Mouse (Mus musculus) neural tube, embryonic 13.5 days (tissue): ENCODE measurements around the gene Hoxa9. TPM values are rescaled to one million over a fixed set of nuclear protein-coding genes. Genes with fewer than 3 reads are reported as not detected.

Source experiments
- ATAC-seq: fragments of 200-750 bp; cut with Nextera tagmentation; 2 replicates; pipeline ENCODE4 v1.8.0; 2017; ENCODE audit warnings: low read depth, mild to moderate bottlenecking, moderate TSS enrichment, moderate library complexity
- H3K27ac ChIP-seq: fragments of 300-500 bp; sonication (generic); replicated peaks from 2 replicates; pipeline ENCODE4 v1.5.1; 2015; ENCODE audit warnings: moderate library complexity, mild to moderate bottlenecking, inconsistent platforms
- H3K27me3 ChIP-seq: fragments of 300-500 bp; sonication (generic); 2 replicates; pipeline ENCODE4 v1.6.1; 2015; ENCODE audit warnings: mild to moderate bottlenecking, inconsistent platforms
- H3K36me3 ChIP-seq: fragments of 300-500 bp; sonication (generic); 2 replicates; pipeline ENCODE4 v1.6.1; 2015; ENCODE audit warnings: mild to moderate bottlenecking, inconsistent platforms
- H3K4me1 ChIP-seq: fragments of 300-500 bp; sonication (generic); replicated peaks from 2 replicates; pipeline ENCODE4 v1.6.1; 2015; ENCODE audit warnings: inconsistent platforms
- H3K4me2 ChIP-seq: fragments of 300-500 bp; sonication (generic); 2 replicates; pipeline ENCODE4 v1.6.1; 2015; ENCODE audit warnings: inconsistent platforms, mild to moderate bottlenecking, moderate library complexity
- H3K4me3 ChIP-seq: fragments of 300-500 bp; sonication (generic); 2 replicates; pipeline ENCODE4 v1.5.1; 2015; ENCODE audit warnings: mild to moderate bottlenecking, inconsistent platforms
- H3K9ac ChIP-seq: fragments of 300-500 bp; sonication (generic); 2 replicates; pipeline ENCODE4 v1.6.1; 2015; ENCODE audit warnings: moderate library complexity, mild to moderate bottlenecking, inconsistent platforms
- H3K9me3 ChIP-seq: fragments of 300-500 bp; sonication (generic); 2 replicates; pipeline ENCODE4 v1.6.1; 2016; ENCODE audit warnings: inconsistent platforms
- WGBS: fragments of 180-500 bp; shearing (Covaris S2); methylation state at CpG from one replicate; pipeline ENCODE4 v1.1.7; 2015; 5-methylcytosine and 5-hydroxymethylcytosine counted together
- polyA plus RNA-seq: library from polyadenylated mRNA; unstranded; fragments of >200 nt; fragmentation: Nextera tagmentation; extraction: Ambion mirVana; gene quantifications from 2 replicates; pipeline ENCODE4 v1.2.1, GENCODE M21; 2015

Gene Hoxa9
- polyA plus RNA-seq, 1 experiment from 2014 or later, result 130 TPM

DNA sequence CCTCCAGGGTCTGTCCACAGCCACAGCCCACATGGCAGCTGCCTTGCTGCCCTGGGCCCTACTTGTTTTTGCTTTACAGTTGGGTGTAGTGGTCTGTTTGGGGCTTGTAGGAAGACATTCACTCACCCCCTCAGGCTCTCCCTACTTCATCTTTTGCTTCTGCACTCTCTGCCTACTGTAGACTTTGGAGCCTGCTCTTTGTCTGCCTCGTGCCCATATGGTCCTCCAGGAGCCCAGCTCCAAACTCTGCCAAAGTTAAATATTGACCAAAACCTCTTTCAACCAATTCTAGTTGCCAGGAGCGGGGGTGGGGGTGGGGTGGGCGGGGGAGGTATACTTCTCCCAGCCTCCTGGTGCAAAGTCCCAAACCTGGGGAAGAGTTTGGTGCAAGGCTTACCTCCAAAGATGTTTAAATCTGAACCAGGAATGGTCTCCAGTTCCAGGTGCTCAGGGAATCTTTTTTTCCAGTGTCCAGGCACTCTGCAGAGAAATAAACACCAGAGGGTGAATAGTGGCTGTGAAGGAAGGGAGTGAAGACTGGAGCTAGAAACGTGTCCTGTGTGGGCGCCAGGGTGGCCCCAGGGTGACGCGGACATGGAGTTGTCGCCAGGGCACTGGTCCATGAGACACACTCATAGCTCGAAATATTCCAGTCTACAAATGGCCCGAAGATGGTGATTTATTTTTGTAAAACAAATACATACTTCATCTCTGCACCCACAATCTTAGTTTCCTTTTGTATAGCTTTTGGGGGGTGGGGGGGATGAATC is 47.4 kb downstream of the Hoxa9 start:
- Histone ChIP-seq H3K9me3 (no peaks in the 10 kb centered on the region), H3K4me1 (peaks cover 100% of the 10 kb centered on the region), H3K4me3 (no peak overlapping the region), H3K4me2 (peak overlapping the region; percentile 48), H3K27ac (peak overlapping the region; percentile 82), H3K9ac (peak overlapping the region; percentile 60), H3K27me3 (no peaks in the 10 kb centered on the region), H3K36me3 (peaks cover 8% of the 10 kb centered on the region)
- WGBS, result 13% methylated on average over 10 of the region's 10 CpGs
- no peak for ATAC-seq

DNA sequence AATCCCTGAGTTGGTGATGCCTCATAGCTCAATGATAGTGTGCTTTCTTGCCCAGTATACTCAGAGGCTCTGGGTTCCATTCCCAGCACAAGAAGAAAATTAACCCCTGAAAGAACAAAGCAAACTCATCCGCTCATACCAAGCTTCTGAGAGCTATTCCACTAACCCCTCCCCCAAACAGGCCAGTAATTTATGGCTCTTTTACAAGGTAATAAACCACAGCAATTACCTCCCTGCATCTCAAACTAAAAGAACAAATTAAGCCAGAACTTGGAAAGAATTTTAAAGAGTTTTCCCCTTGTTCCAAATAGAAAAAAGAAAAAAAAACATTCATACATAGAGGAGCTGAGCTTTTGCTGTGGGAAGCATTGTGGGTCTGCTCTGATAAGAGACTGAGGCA is 48.1 kb downstream of the Hoxa9 start:
- Histone ChIP-seq H3K27me3 (no peaks in the 10 kb centered on the region), H3K4me2 (peak overlapping the region; percentile 48), H3K36me3 (peaks cover 8% of the 10 kb centered on the region), H3K9me3 (no peaks in the 10 kb centered on the region), H3K27ac (peak overlapping the region; percentile 82), H3K9ac (0 out of 2 replicates have a peak overlapping the region, but pooled peaks have one; percentile 60), H3K4me1 (peaks cover 100% of the 10 kb centered on the region), H3K4me3 (no peak overlapping the region)
- WGBS, result 14% methylated on average over 1 of the region's 1 CpGs
- ATAC-seq, result no peak

DNA sequence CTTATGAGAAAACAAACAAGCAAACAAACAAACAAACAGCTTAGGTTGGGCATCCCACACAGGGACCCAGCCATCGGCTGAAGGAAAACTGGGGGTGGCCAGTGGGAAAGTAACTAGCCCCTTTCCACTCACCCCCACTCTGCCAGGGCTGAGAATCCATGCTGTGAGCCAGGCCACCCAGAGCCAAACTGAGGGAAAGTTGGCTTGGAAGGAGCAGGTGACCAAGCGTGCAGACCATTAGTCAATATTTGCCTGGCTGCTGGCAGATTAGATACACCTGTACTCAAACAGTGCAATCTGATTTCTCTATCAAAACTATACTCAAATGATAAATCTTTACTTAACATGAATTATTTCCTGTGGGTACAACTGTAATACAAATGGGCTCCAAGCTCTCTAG is 48.9 kb downstream of the Hoxa9 start:
- 0 out of 2 replicates have a peak overlapping the region, but pooled peaks have one; percentile 95 for H3K9ac ChIP-seq
- no peaks in the 10 kb centered on the region for H3K27me3 ChIP-seq
- peak overlapping the region; percentile 75 for H3K4me2 ChIP-seq
- peaks cover 8% of the 10 kb centered on the region for H3K36me3 ChIP-seq
- ATAC-seq, result no peak
- no peak overlapping the region for H3K4me3 ChIP-seq
- H3K27ac ChIP-seq, result no peak overlapping the region; the same call in 1 of the 2 replicates
- H3K4me1 ChIP-seq, result peaks cover 100% of the 10 kb centered on the region
- 11% methylated on average over 2 of the region's 2 CpGs for WGBS
- H3K9me3 ChIP-seq, result no peaks in the 10 kb centered on the region

DNA sequence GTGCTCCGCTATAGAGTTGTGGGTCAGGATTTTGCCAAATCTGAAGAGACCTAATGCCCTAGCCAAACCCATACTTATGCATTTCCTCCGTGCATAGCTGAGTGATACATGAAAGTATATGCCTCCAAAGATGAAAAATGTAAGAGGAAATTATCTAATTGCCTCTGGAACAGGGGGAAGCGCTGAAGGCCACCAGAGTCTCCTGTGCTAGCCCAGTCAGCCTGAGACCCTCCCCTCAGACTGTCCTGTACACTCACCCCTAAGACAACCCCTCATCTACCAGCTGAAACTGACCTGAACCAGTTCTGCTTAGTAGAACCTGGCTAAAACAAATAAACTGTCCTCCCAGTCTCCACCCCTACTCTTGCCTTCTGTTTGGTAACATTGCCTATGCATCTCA is 50.2 kb downstream of the Hoxa9 start:
- H3K4me3 ChIP-seq, result peak overlapping the region; percentile 54
- no peak for ATAC-seq
- H3K27me3 ChIP-seq, result no peaks in the 10 kb centered on the region
- peaks cover 4% of the 10 kb centered on the region for H3K36me3 ChIP-seq
- peaks cover 100% of the 10 kb centered on the region for H3K4me1 ChIP-seq
- H3K9me3 ChIP-seq, result no peaks in the 10 kb centered on the region
- H3K9ac ChIP-seq, result peak overlapping the region; percentile 95
- peak overlapping the region; percentile 75 for H3K4me2 ChIP-seq
- peak overlapping the region; percentile 97 for H3K27ac ChIP-seq
- WGBS, result 22% methylated on average over 3 of the region's 3 CpGs

DNA sequence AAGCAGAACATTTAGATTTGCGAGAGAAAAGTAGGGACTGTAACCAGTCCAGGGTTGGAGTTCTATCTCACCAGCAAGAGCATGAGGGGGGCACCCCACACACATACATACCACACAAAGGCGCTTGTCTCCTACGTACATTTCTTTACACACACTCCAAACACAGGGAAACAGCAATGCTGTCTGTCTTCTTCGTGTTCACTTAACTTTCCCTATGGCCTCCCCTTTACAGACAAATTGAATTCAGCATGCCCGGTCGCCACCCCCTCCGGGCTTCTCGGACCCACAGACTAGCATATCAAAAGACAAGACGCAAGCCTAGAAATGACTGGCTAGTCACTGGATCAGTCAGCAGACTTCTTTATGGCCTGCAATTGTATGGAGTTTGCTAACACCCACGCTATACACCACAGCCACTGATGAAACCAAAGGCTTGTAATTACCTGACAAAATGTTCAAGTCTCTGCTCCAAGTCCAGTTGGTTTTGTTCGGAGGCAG is 50.6 kb downstream of the Hoxa9 start:
- Histone ChIP-seq H3K4me3 (peak overlapping the region; percentile 54), H3K4me2 (peak overlapping the region; percentile 75), H3K9me3 (no peaks in the 10 kb centered on the region), H3K27ac (peak overlapping the region; percentile 97), H3K4me1 (peaks cover 100% of the 10 kb centered on the region), H3K27me3 (no peaks in the 10 kb centered on the region), H3K36me3 (peaks cover 4% of the 10 kb centered on the region), H3K9ac (peak overlapping the region; percentile 95)
- 5% methylated on average over 11 of the region's 11 CpGs for WGBS
- no peak for ATAC-seq

DNA sequence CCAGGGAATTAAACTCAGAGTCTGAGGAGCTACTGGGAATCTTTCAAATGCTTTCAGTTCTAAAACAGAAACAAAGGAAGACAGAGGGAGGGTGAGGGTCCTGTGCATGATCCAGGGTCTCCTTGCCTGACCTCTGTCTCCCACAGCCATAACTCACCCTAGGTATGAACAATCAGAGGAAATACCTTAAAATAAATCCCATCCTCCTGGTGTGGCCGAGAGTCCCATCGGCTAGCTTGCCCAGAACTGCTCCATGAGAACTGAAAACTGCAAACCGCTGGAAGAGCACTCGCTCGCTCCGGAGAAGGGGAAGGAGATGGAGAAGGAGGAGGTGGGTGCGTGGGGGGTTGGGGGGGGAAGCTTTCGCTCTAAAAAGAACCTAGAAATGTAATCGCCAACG is 51.2 kb downstream of the Hoxa9 start:
- Histone ChIP-seq H3K4me2 (peak overlapping the region; percentile 75), H3K9me3 (no peaks in the 10 kb centered on the region), H3K9ac (peak overlapping the region; percentile 95), H3K27me3 (no peaks in the 10 kb centered on the region), H3K4me1 (peaks cover 100% of the 10 kb centered on the region), H3K4me3 (peak overlapping the region; percentile 54), H3K27ac (peak overlapping the region; percentile 97), H3K36me3 (peaks cover 4% of the 10 kb centered on the region)
- no peak for ATAC-seq
- 2% methylated on average over 10 of the region's 10 CpGs for WGBS

DNA sequence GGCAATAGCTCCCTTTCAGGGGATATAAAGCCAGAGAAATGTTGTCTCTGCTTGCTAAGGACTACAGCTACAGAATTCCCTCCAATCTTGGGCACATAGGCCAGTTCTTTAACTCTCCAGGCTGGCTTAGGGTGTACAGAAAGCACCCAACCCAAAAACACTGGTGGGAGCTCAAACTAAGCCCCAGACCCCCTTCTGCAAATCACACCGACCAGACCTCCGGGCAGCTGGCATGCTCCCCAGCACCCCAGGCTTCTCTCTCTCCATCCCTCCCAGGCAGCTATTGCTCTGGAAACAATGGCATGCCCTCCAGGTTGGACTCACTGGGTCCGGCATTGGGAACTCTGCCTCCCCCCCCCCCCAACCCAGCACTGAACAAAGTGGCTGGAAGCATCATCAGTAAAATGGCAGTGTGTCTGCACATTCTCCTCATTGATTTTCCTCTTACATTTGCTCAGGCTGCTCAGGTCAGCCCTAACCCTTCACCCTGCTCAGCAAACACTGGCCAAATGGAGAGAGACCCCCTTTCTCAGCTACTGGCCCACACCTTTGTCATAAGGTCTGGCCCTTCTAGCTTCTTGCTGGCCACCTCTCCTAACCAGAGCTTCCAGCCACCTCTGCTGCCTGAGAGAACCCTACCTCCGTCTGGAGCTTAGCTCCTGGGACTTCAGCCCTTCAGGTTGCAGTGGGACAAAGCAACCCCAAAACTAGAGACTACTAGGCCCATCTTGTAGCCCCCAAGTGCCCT is 51.8 kb downstream of the Hoxa9 start:
- Histone ChIP-seq H3K9me3 (no peaks in the 10 kb centered on the region), H3K4me3 (peak overlapping the region; percentile 54), H3K36me3 (peaks cover 4% of the 10 kb centered on the region), H3K27me3 (no peaks in the 10 kb centered on the region), H3K27ac (peak overlapping the region; percentile 97), H3K9ac (peak overlapping the region; percentile 95), H3K4me1 (peaks cover 98% of the 10 kb centered on the region), H3K4me2 (peak overlapping the region; percentile 75)
- 4% methylated on average over 4 of the region's 4 CpGs for WGBS
- no peak for ATAC-seq

DNA sequence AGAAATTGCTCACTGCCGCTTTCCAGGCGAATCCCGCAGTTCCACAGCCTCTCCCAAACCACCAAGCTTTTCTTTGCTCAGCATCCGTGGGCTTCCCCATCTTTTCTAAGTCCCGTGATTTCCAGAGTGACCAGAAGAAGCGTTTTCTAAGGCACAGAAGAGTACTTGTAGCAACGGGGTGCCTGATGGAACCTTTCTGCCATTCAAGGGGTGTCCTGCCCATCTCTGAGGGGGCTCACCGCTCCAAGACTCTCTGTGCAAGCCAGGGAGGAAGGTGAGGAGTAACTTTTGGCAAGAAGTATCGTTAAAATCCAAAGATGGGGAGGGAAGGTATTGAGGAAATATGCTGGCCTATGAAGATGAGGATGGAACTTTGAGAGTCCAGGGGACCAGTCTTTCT is 53.1 kb downstream of the Hoxa9 start:
- peaks cover 4% of the 10 kb centered on the region for H3K36me3 ChIP-seq
- WGBS, result 2% methylated on average over 9 of the region's 9 CpGs
- peak overlapping the region; percentile 95 for H3K9ac ChIP-seq
- peaks cover 98% of the 10 kb centered on the region for H3K4me1 ChIP-seq
- peak overlapping the region; percentile 54 for H3K4me3 ChIP-seq
- no peaks in the 10 kb centered on the region for H3K9me3 ChIP-seq
- peak overlapping the region; percentile 97 for H3K27ac ChIP-seq
- peak overlapping the region; percentile 75 for H3K4me2 ChIP-seq
- H3K27me3 ChIP-seq, result no peaks in the 10 kb centered on the region
- no peak for ATAC-seq

DNA sequence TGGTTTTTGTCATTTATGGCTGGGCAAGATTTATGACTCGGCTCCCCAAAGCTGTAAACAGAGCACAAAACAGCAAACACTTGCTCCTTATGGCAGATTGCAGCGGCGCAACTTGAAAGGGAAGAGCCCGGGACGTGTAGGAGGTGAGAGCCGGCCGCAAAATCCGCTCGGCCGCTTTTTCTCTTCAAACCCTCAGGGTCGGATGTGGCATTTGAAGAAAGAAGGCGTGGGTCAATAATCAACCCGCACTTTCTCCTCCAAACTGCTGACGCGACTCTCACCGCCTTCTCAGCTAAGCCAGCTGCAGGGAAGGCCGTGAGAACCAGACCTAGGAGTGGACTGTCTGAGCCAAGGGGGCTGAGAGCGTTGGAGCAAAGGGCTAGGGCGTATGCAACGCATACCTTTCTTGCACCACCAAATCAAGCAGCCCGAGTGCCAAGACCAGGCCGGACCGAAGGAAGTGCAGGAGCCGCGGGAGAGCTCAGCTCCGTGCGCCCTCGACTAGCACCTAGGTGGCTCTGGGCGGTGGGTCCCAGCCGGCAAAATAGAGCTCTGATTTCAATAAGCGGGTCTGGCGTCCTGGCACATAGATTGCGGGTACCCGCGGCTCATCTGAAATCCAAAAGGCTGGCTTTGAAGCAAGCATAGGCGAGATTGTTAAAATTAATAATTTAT is 53.7 kb downstream of the Hoxa9 start, which contains the start of gene 5730596B20Rik:
Gene 5730596B20Rik (plus strand): TSS at position 438 of the 675 bp plus-strand sequence.
- ATAC-seq, result no peak
- H3K36me3 ChIP-seq, result peaks cover 5% of the 10 kb centered on the region

DNA sequence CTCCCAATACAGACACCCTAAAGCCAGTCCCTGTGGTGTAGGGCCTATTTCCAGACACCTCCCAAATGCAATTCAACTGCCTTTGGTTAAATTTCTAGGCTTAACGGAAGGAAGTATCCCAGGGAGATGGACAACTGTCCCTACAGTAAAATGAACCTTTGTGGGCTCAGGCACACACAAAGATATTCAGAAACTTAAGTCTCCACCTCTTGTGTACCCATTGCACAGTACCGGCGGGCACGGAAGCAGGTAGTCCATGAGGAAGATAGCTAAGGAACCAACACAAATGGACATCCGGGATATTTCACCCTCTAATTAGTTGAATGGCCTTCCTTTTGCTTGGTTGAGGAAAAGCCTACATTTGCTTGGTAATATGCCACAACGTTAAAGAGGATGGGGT is 54.5 kb downstream of the Hoxa9 start:
- Histone ChIP-seq H3K9me3 (no peaks in the 10 kb centered on the region), H3K4me3 (peak overlapping the region; percentile 54), H3K36me3 (peaks cover 7% of the 10 kb centered on the region; the same call in 1 of the 2 replicates), H3K27me3 (no peaks in the 10 kb centered on the region), H3K9ac (peak overlapping the region; percentile 95), H3K4me2 (peak overlapping the region; percentile 75), H3K27ac (peak overlapping the region; percentile 97), H3K4me1 (peaks cover 98% of the 10 kb centered on the region)
- 1% methylated on average over 6 of the region's 6 CpGs for WGBS
- no peak for ATAC-seq

More for the DNA sequence above, 53.7 kb downstream of the Hoxa9 start, which contains the start of gene 5730596B20Rik:
- 2% methylated on average over 36 of the region's 36 CpGs for WGBS
- peak within 1 kb of the TSS; percentile 54 for H3K4me3 ChIP-seq
- peak within 1 kb of the TSS; percentile 95 for H3K9ac ChIP-seq
- H3K4me2 ChIP-seq, result peak within 1 kb of the TSS; percentile 75
- no peaks in the 10 kb centered on the region for H3K9me3 ChIP-seq
- H3K27ac ChIP-seq, result peak within 1 kb of the TSS; percentile 97
- H3K4me1 ChIP-seq, result peaks cover 98% of the 10 kb centered on the region
- no peaks in the 10 kb centered on the region for H3K27me3 ChIP-seq

DNA sequence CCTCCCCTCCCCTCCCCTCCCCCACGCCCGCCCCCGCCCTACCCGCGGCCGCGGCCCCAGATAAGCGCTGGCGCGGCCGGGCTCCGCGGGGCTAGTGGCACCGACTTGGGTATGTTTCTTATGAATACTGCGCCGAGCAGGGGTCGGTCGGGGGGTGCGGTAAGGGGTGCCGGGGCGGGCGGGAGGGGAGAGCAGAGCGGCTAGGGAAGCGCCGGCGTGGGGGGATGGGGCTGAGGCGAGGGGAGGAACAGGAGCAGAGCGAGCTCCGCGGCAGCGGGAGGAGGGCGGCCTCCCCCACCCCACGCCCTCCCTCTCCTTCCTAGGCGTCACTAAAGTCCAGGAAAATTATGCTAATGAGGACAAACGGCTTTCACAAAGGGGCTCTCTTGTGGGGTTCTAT is 55.0 kb downstream of the Hoxa9 start:
- peak; percentile 20 for ATAC-seq
- Histone ChIP-seq H3K9me3 (no peaks in the 10 kb centered on the region), H3K4me1 (peaks cover 98% of the 10 kb centered on the region), H3K4me2 (peak overlapping the region; percentile 75), H3K27ac (peak overlapping the region; percentile 97), H3K27me3 (no peaks in the 10 kb centered on the region), H3K36me3 (peaks cover 13% of the 10 kb centered on the region), H3K9ac (peak overlapping the region; percentile 95), H3K4me3 (peak overlapping the region; percentile 54)
- WGBS, result 0% methylated on average over 6 of the region's 35 CpGs
